17 mouse cellular contexts compared by ENCODE assay signal in genomic region chr10:39449179-39449578, GRCm38 (mm10).
DNase-seq lines count a peak whose midpoint lies in the region; ATAC-seq and TF ChIP-seq lines count a peak whose summit lies in the region.
"Had no signal": no experiment of that assay in that cellular context is flagged by ENCODE, and none has a peak within 500 bp of the region (broad histone marks: within the 10 kb centered on the region; RNA-seq: fewer than 3 reads in every experiment).

No protein-coding gene starts in this region.

- peak overlapping the region; percentile 12; the same call in 1 of the 2 replicates for H3K27ac ChIP-seq in forebrain, embryonic 13.5 days
- no peak overlapping the region for H3K27ac ChIP-seq in forebrain, embryonic 15.5 days (replicated peaks)
- H3K27ac ChIP-seq in lung, embryonic 14.5 days (ENCODE audit: low read depth), result peak overlapping the region; percentile 24; the same call in 1 of the 2 replicates
- H3K27ac ChIP-seq: embryonic facial prominence, embryonic 12.5 days; layer of hippocampus, adult 2 months; liver, embryonic 13.5 days had no signal

- H3K9me3 ChIP-seq in forebrain, embryonic 13.5 days (replicated peaks), result no peaks in the 10 kb centered on the region
- H3K9me3 ChIP-seq in forebrain, embryonic 15.5 days, result no peaks in the 10 kb centered on the region
- no peaks in the 10 kb centered on the region for H3K9me3 ChIP-seq in lung, embryonic 14.5 days (ENCODE audit: low read depth, low read length)
- H3K9me3 ChIP-seq: embryonic facial prominence, embryonic 12.5 days; liver, embryonic 13.5 days; midbrain, embryonic 12.5 days had no signal

- peaks cover 56% of the 10 kb centered on the region for H3K4me1 ChIP-seq in forebrain, embryonic 13.5 days
- H3K4me1 ChIP-seq in forebrain, embryonic 15.5 days, result peaks cover 48% of the 10 kb centered on the region
- 0 out of 2 replicates have a peak, but pooled peaks cover 4% of the 10 kb centered on the region for H3K4me1 ChIP-seq in lung, embryonic 14.5 days (ENCODE audit: insufficient read depth)

- no peak overlapping the region for H3K4me2 ChIP-seq in forebrain, embryonic 13.5 days
- no peak overlapping the region for H3K4me2 ChIP-seq in forebrain, embryonic 15.5 days (replicated peaks)
- no peak overlapping the region for H3K4me2 ChIP-seq in lung, embryonic 14.5 days
- H3K4me2 ChIP-seq: embryonic facial prominence, embryonic 12.5 days; liver, embryonic 13.5 days; midbrain, embryonic 12.5 days had no signal

- DNase-seq in lung, embryonic 14.5 days, result no peak
- no peak for DNase-seq in lung, postnatal 36 days
- DNase-seq in 3134 (ENCODE audit: extremely low read depth, insufficient read length, low spot score), result peak; percentile 29
- DNase-seq in embryo, embryonic 10 days (ENCODE audit: low spot score), result no peak
- no peak for DNase-seq in embryo, embryonic 11 days
- DNase-seq: B cell, adult 2 months; cerebellum, adult 2 months; heart, postnatal 10 days; kidney, adult 8-10 months; liver, embryonic 13.5 days; right cerebral cortex, postnatal 14 days had no signal

- ATAC-seq in forebrain, embryonic 13.5 days, result no peak
- no peak for ATAC-seq in forebrain, embryonic 15.5 days (replicated peaks)
- ATAC-seq in lung, embryonic 14.5 days (ENCODE audit: insufficient read depth), result no peak
- peak; percentile 12 to 51; a peak in 1 of 4 replicates for ATAC-seq in hematopoietic stem cell, adult 5-6 weeks (replicated peaks in 1 of 2; ENCODE audit: insufficient read depth in 1 of 2, low FRiP score in 2 of 2, low TSS enrichment in 1 of 2, low read depth in 1 of 2, poor library complexity in 2 of 2, severe bottlenecking in 2 of 2)

- H3K4me3 ChIP-seq in forebrain, embryonic 13.5 days, result no peak overlapping the region
- H3K4me3 ChIP-seq in forebrain, embryonic 15.5 days, result no peak overlapping the region
- no peak overlapping the region for H3K4me3 ChIP-seq in lung, embryonic 14.5 days (ENCODE audit: low read depth, low read length)
- H3K4me3 ChIP-seq: embryonic facial prominence, embryonic 12.5 days; layer of hippocampus, adult 2 months; liver, embryonic 13.5 days; midbrain, embryonic 12.5 days had no signal

- H3K36me3 ChIP-seq in forebrain, embryonic 13.5 days (ENCODE audit: poor library complexity, severe bottlenecking), result no peaks in the 10 kb centered on the region
- H3K36me3 ChIP-seq in forebrain, embryonic 15.5 days, result no peaks in the 10 kb centered on the region
- H3K36me3 ChIP-seq in lung, embryonic 14.5 days (ENCODE audit: insufficient read depth), result no peaks in the 10 kb centered on the region
- H3K36me3 ChIP-seq: embryonic facial prominence, embryonic 12.5 days; liver, embryonic 13.5 days; midbrain, embryonic 12.5 days had no signal

- no peak for TF ChIP-seq CTCF in lung, embryonic 14.5 days (IDR thresholded peaks at IDR 0.05; ENCODE audit: low read depth)

- H3K9ac ChIP-seq in forebrain, embryonic 13.5 days, result no peak overlapping the region
- H3K9ac ChIP-seq in forebrain, embryonic 15.5 days (replicated peaks), result no peak overlapping the region
- no peak overlapping the region for H3K9ac ChIP-seq in lung, embryonic 14.5 days
- H3K9ac ChIP-seq: embryonic facial prominence, embryonic 12.5 days; liver, embryonic 13.5 days; midbrain, embryonic 12.5 days had no signal

- 74% methylated on average over 4 of the region's 4 CpGs for WGBS in forebrain, embryonic 13.5 days
- 65% methylated on average over 4 of the region's 4 CpGs for WGBS in forebrain, embryonic 15.5 days
- 53% methylated on average over 4 of the region's 4 CpGs for WGBS in lung, embryonic 14.5 days

- H3K27me3 ChIP-seq in forebrain, embryonic 13.5 days, result no peaks in the 10 kb centered on the region
- no peaks in the 10 kb centered on the region for H3K27me3 ChIP-seq in forebrain, embryonic 15.5 days
- H3K27me3 ChIP-seq in lung, embryonic 14.5 days (ENCODE audit: insufficient read depth, low read length), result no peaks in the 10 kb centered on the region
- H3K27me3 ChIP-seq: embryonic facial prominence, embryonic 12.5 days; liver, embryonic 13.5 days; midbrain, embryonic 12.5 days had no signal

Comparison
In these comparisons a context has a peak if more than half of its experiments do, and no peak if none do; other contexts are left out.
1. ATAC-seq: peak in hematopoietic stem cell, adult 5-6 weeks (2 of 2); none in forebrain, embryonic 13.5 days (single experiment), forebrain, embryonic 15.5 days (single experiment) and lung, embryonic 14.5 days (single experiment).